Mouse (Mus musculus) ovary, postnatal 36 days (tissue): Measurements from ENCODE around the gene Daam1.
A peak's percentile ranks its signal among the peaks of the same experiment; 100 is the strongest.

Source experiments
- DNase-seq: peaks from one replicate; pipeline ENCODE4 v3.0.0; 2022; ENCODE audit warnings: low spot score, mixed read lengths

The Daam1 gene

DNA sequence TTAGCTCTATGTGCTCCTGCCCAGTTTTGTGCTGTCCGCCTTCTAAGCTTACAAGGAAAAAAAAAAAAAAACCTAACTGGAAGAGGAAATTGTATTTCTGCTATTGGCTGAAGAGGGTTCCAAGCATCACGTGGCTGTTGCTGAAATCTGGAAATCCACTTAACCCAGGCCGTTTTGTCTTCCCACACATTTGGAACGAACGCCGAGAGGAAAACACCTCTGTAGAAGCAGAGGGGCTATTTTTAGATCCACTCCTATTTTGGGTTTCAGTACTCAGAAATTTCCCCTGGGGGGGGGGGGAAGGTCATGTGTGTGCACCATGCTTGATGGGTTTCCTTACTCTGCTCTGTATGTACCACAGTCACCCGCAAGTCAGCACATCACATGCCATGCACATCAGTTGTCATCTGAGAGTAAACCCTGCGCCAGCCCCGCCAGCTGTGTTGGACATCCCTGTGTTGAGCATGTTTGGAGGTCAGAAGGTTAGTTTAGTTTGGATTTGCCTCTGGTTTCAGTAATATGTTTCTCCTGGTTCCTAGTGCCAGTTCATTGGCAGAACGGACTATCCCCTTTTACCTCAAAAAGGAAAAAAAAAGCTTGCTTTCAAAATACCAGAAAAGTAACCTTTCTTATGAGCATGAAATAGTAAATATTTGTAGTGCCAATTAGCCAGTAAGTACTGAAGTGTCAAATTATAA, 33.1 kb downstream of the Daam1 start:
- peak; percentile 30 for DNase-seq

DNA sequence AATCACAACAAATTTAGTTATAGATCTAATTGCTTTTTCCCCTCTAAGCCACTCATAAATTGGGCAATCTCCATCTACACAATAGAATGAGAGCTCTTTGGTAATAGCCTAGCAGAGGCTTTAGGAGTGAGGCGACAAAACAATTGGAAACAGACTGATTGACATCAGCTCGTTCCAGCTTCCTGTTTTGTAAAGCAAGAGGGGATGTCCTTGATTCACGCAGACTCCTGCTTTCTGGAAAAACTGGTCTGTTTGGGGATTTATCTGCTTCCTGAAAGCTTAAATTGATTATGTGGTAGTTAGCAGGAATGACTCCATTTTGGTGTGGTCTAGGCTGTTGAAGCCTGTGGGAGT, 33.6 kb downstream of the Daam1 start:
- no peak for DNase-seq

DNA sequence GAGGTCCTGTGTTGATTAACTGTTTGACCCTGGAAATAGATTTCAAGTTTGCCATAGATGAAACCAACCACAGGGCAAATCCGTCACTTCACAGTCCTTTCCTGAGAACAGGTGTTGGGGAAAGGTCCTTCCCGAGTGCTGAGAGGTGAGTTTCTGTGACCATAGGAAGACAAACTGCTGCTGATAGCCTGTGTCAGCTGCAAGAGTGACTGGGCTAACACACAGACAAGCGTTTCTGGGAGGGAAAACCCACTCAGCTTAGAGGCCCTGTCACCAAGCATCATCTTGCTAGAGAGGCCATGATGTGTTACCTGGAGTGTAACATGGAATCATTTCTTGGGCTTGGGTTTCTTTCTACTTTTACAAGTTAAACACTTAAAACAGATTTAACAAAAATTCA, 35.1 kb downstream of the Daam1 start:
- DNase-seq: no peak

DNA sequence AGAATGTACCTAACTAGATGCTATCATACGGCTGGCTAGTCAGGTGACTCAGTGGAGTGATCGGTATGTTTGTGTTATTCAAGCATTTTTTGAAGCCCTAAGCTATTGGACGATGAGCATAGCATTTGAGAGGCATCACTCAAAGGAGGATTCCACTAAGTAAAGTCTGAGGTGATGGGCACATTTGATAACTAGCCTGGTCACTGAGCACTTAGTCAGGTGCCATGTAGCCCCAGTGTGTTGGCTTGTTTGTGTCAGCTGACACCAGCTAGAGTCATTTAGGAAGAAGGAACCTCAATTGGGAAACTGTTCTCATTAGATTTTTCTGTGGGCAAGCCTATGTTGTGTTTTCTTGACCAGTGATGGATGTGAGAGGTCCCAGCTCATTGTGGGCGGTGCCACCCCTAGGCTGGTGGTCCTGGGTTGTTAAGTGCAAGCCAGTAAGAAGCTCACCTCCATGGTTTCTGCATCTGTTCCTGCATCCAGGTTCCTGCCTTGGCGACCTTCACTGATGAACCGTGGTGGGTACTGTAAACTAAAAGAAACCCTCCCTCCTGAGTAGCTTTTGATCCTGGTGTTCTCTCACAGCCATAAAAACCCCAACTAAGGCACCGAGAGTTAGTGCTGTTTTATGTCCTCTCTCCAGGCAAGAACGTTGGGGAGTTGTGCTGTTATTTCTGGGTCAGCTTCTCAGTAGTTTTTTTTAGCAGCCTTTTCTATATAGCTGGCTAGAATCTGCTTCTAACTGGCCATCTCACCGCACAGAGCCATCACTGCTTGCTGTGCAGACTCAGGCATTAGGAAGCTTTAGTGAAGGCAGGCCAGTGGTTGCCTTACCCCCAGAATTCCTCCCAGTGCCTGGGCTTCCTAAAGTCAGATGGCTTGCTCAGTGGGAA, 36.7 kb downstream of the Daam1 start:
- no peak for DNase-seq

GRCm38 (mm10) chr12:71870644-71871043, 39.8 kb downstream of the Daam1 start:
- no peak for DNase-seq

- DNase-seq: no peak
These were observed 41.5 kb downstream of the Daam1 start for GRCm38 (mm10) chr12:71872330-71872729.

DNA sequence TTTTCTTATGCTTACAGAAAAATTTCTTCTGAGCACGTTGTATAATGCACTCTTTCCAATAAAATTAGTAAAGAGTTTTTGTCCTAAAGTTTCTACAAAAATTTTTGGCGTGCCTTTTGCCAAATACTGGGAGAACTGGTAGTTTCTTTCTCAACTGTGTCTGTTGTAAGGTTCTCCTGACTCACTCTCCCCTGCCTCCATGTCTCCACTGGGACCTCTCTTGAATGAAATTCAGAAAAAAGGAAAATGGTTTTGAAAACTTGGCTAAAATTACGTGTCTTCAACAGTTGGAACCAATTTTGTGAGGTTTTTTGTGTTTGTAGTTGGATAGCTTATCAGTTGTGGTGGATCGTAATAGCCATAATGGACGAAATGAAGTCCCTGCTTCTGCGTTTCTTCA, 43.7 kb downstream of the Daam1 start:
- no peak for DNase-seq

GRCm38 (mm10) chr12:71874984-71875383, 44.1 kb downstream of the Daam1 start:
- no peak for DNase-seq

DNA sequence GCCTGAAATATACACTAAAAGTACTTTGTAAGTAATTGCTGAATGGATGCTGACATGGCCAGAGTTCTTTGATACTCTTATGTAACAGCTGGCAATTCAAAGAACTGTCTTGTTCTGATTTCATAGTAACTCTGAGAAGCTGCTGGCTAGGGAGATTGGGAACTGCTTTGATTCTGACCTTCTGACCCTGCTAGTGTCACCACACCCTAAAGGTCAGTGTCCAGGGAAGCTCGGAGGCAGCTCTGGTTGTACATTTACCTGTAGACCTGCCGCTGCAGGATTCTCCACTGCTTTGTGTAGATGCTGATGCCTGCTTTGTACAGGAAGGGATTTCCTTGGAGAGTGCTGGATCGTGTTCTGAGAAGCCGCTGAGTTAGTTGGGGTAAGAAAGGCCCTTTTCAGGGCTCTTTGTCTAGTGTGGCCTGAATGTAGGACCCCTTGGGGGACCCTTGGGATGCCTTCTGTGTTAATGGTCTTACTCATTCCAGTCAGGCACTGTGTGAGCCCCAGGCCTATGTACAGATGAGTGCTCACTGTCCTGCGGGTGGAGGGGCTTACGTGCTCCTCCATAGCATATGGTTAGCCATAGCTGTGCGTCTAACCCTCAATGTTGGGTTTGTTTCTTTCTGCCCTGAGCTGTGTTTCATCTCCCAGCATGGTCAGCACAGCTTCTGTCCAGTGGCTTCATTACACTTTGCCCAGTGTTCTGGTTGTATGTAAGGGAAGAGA, 45.0 kb downstream of the Daam1 start:
- DNase-seq: no peak

DNA sequence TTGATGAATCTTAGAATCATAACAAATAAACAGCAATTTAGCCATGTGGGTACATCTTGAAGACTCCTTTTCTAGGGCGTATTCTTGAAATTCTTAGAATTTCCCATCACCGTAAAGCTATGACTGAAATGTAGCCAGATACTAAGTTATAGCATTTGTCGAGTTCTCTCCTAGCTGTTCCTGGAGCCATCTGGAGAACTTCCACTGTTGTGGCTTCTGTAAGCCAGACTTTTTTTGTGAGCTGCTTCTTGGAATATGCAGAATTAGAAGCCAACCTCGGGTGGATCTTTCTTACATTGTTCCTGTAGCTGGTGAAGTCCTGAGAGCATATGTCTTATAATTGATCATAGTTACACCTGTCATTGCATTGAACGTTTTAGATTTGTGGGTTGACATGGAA, 50.1 kb downstream of the Daam1 start:
- no peak for DNase-seq

DNA sequence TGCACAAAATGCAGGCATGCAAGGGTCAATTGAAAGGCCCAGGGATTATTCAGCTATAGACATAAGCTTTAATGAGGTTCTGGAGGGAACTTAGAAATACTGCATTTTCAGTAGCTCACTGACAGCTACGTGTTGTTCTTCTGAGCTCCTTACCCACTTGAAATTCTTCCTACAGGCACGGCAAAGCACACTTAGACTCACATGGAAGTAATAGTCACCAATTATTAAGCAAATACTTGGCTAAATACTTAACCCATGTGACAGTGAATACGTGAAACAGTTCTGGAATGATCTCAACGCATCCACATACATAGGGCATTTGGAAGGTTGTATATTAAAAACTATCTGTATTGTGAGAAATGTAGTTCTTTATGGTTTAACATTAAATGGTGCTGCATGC, 50.6 kb downstream of the Daam1 start:
- DNase-seq: no peak

DNA sequence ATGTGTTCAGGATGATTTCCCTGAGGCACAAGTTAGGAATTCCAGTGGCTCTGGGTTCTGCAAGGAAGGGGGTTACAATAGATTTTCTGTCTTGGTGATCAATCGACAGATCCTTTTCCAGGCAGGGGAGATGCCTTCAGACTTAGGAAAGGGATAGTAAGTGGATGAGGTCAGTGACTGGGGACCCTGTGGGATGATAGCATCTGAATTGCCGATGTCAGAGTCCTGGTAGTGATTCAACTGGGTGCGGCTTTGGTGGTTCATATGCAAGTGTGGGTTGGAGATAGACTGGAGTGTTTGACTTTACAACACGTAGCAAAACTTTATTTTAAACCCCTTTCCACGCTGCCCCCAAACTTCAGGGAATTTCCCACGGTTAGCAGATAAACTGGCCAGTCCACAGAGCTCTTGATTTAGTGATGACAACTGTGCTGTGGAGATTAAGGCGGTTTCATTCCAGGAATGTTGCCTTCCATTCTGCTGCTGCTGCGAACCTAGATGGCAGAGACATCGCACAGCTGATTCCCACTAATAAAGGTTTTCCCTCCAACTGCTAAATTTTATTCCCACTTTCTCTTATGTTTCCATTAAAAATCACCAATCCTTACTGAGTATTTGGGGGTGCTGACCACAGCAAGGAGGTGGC, 52.3 kb downstream of the Daam1 start:
- DNase-seq: no peak

DNA sequence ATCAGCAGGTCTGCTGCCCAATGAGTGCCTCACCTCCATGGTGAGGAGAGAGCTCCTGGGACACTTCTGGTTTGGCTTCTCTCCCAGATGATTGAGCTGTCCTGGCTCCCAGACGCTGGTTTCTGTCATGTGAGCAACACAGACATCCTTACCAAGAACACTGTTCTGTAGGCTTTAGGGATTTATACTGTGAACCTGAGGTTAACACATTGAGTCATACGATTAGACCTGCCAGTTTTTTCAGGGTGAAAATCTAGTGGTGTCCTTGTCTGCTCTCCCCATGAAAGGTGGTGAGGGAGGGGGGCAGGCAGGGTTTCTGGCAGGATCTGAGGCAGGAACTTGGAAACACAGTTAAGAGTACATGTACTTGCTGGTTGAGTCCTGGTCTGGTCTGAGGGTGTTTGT, 54.3 kb downstream of the Daam1 start:
- no peak for DNase-seq

GRCm38 (mm10) chr12:71885717-71886116, 54.8 kb downstream of the Daam1 start:
- no peak for DNase-seq

DNA sequence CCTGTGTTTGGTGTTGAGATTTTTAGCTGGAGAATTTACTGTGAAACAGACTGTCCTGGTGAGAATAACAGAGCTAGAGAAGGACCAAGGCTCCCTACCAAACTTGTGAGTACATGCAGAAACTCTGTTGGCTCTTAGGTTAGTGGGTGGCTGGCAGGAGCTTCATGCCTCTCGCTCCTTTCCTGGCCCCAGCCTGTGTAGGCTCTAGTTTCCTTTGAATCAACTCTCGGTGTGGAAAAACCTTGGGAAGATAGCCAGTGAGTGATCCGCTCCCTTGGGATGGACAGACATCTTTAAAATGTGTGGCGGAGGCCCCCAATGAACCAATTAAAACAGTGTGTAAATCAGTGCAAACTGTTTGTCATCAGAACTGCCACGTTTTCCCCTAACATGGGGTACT, 55.5 kb downstream of the Daam1 start:
- DNase-seq: no peak

DNA sequence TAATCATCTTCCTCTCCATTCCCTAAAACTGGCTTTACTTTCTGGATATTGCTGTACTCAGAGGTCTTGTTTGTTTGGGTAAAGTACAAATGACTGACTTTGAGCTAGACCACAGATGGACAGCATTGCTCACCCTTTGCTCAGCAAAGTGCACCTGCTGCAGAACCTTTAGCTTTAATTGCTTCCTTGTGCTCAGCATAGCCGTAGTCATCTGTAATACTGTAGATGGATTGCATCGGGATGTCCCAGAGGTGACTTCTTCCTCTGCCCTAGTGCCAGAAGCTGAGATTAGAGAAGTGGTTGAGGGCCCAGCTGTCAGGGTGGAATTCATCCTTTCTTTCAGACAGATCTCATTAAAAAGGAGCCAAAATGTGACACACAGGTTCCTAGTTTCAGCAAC, 56.1 kb downstream of the Daam1 start:
- no peak for DNase-seq

DNA sequence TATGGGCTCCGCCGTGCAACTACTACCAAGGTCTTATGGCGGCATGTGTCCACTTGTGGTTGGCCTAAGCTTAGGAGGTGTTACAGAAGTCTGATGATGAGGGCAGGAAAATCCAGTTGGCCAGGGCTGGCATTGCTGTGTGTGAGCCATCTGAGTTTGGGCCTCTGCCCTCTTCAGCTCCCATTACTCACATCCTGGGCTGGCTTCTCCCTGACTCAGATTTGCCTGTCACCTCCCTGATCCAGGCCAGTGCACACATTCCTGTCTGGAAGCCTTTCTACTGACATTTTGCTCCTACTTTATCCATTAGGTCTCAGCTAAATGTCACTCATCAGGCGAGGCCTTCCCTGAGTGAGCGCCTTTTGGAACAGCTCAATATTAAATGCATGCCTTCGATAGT, 57.5 kb downstream of the Daam1 start:
- no peak for DNase-seq

DNA sequence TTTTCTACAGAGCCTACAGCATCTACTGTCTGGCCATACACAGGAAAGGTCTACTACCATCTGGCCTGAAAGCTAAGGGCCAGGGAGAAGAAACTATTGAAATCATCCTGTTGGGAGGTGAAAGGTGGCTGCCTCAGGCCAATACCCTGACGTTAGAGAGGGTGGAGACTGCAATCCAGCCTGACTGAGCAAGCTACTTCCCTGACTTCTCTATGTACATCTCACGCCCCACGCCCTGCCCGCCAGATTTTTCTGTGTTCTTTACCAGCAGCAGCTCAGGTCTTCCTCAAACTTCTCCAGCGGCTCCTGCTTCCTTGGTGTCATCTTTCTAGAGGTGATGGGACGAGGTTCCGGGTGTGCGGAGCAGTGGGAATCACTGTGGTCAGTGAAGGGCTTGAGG, 58.4 kb downstream of the Daam1 start:
- no peak for DNase-seq

DNA sequence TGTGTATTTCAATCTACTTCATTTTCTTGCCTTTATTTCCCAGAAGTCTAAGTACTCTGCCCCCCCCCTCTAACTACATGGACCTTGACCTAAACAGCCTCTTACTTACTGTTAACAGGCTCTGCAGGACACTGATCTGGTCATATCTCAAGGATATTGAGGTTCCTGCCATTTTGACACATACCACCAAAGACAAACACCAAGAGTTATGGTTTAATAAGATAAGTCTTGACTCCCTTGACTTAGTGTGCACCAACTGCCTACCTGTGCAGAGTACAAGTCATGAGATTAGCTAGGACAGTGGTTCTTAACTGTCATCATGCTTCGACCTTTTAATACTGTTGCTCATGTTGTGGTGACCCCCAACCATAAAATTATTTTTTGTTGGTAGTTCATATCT, 59.4 kb downstream of the Daam1 start:
- no peak for DNase-seq

- no peak for DNase-seq
These were observed 61.0 kb downstream of the Daam1 start for GRCm38 (mm10) chr12:71891729-71892355.

- no peak for DNase-seq
These were observed 62.2 kb downstream of the Daam1 start for GRCm38 (mm10) chr12:71892996-71893605.

DNA sequence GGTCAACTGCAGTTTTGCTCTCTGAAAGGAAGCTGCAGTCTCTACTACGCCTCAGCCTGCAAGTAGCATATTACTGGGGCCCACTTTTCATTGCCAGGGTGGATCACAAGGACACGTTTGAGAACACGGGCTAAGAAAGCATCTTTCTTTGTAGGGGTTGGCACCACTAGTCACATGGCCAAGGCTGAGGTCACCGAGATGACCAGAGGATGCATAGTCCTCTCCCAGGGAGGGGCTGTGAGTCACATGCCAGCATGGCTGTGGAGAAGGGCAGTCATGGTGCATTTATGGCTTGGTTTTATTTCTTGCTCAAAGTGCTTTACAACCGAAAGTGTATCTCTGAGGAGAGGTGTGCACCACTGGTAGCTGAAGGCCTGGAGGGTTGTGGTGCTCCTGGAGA, 67.4 kb downstream of the Daam1 start:
- no peak for DNase-seq
